Mouse (Mus musculus) E14TG2a.4 (cell line): ENCODE measurements around the gene Mcpt1.

Source experiments
- CTCF ChIP-seq: conservative IDR thresholded peaks from 2 replicates; pipeline ENCODE4 v1.5.1; 2014; ENCODE audit warnings: low read length
- NANOG ChIP-seq: IDR thresholded peaks from 2 replicates; pipeline ENCODE4 v1.6.1; 2014; ENCODE audit warnings: borderline replicate concordance, low read length, mixed read lengths

DNA sequence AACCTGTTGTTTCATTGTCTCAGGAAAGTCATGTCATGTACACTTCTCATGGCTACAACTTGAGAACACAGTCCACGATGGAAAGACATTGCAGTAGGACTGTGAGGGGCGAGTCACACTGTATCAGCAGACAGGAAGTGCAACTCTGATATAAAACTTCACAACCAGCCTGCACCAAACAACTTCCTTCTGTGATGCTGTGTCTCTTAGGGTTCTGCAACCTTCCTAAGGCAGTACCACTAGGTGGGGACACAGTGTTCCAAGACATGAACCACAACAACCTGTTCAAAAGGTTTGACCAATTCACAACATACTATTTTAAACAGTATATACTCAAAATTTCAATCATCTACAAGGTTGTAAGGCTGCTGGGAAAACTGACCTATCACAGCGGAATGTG, 37.6 kb downstream of the Mcpt1 start:
- TF ChIP-seq CTCF, result no peak
- no peak for TF ChIP-seq NANOG
